Mouse (Mus musculus) inflammation-experienced regulatory T-cells, adult 6 months (primary cell): ENCODE data around the gene Snrnp40. TPM values are rescaled to one million over a fixed set of nuclear protein-coding genes. Genes with fewer than 3 reads are reported as not detected.

Experiments used
- ATAC-seq: one replicate; pipeline ENCODE4 v1.8.0; 2017
- polyA plus RNA-seq, 3 experiments: library from polyadenylated mRNA; unstranded; fragments of 100-300 nt; shearing (Covaris generic); gene quantifications; one replicate each; pipeline ENCODE4 v1.2.1; 2017

Snrnp40 gene
- polyA plus RNA-seq, 3 experiments from 2014 or later = 53.6 to 63.4 (median 62.1) TPM

DNA sequence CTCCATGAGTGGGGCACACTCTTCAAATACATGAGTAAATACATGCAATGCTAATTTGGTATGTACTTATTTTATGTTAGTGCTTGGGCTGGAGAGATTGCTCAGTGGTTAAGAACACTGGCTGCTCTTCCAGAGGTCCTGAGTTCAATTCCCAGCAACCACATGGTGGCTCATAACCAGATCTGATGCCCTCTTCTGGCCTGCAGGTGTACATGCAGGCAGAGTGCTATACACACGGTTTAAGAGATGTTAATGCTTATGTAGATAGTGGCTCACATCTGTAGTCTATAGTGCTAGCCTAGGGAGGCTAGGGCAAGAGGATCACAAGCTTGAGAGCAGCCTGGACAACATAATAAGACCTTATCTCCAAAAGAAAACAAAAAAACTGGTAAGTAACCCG, 20.5 kb downstream of the Snrnp40 start:
- no peak for ATAC-seq

DNA sequence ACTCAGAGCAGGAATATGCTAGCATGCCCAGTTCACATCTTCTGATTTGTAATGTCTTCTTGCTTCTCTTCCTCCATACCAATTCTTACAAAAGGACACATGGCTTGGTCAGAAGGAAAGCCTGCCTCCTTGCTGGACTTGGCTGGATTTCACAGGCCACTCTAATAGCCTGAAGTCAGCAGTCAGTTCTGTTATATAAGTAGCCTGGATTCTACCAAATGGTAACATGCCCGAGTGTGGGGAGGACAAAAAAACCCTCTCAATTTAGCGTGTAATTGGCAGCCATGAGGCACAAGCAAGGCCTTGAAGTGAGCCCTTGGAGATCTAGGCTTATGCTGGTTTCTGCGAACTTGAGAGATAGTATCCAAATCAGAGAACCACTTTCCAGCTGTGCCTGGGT, 27.3 kb downstream of the Snrnp40 start:
- no peak for ATAC-seq

GRCm38 (mm10) chr4:130389496-130389895, 29.6 kb downstream of the Snrnp40 start:
- no peak for ATAC-seq

DNA sequence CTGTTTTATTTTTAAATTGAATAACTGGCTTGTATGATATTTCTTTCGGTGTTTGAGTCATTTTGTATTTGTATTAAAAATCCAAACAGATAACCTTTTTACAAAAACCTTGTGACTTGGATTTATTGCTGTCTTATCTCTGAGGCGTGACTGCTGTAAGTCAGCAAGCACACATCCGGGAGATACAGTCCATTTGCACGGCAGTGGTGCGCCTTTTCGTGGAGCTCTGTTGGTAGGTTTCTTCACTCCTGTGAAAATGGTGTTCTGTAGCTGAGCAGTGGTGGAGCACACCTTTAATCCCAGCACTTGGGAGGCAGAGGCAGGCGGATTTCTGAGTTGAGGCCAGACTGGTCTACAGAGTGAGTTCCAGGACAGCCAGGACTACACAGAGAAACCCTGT, 30.0 kb downstream of the Snrnp40 start:
- no peak for ATAC-seq

DNA sequence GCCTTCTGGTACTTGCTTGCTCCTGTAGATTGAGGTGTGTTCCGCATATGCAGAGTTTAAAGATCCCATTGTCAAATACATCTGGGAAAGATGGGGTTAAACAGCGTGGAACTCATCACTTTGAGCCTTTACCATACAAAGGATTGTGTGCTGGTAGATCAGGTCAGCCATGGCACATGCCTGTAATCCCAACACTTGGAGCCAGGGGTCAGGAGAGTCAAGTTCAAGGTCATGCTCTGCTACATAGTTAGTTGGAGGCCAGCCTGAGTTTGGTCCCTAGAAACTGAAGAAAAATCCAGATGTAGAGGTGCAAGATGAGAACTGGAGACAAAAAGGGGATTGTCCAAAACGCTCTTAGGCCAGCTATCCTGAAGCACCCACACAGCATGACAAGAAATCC, 31.3 kb downstream of the Snrnp40 start:
- ATAC-seq = no peak

Other genes starting within 250 kb of the Snrnp40 start
- gene Hcrtr1, start 220.8 kb upstream of the Snrnp40 start, polyA plus RNA-seq = not detected
- gene Tinagl1, start 185.0 kb upstream of the Snrnp40 start, polyA plus RNA-seq = not detected
- not detected for gene Gm853, start 137.7 kb upstream of the Snrnp40 start, polyA plus RNA-seq
- gene Serinc2, start 80.9 kb upstream of the Snrnp40 start, polyA plus RNA-seq = under 1 TPM in 2 of 3 experiments, not detected in 1; 0.39 to 0.75 TPM
- 1 to 10 TPM in 1 of 3 experiments, not detected in 2; 1.6 TPM for gene Fabp3, start 51.5 kb upstream of the Snrnp40 start, polyA plus RNA-seq
- not detected for gene Gm10570, start 51.5 kb upstream of the Snrnp40 start, polyA plus RNA-seq
- gene Zcchc17, start 189 bp upstream of the Snrnp40 start, polyA plus RNA-seq = 10 to 100 TPM; 69.3 to 84.5 (median 79.9) TPM
- gene Nkain1, start 214.0 kb downstream of the Snrnp40 start, polyA plus RNA-seq = not detected